Mouse (Mus musculus) spleen, adult 2 months (tissue): ENCODE data around the gene Cerkl. TPM values are rescaled to one million over a fixed set of nuclear protein-coding genes. Genes with fewer than 3 reads are reported as not detected.

Experiments used
- DNase-seq, 2 experiments: peaks; one replicate each; pipeline versions ENCODE4 v3.0.0 to v3.0.0-alpha.2; 2012 to 2021; ENCODE audit warnings: low spot score in 2 of 2, low read depth in 1 of 2
- H3K27ac ChIP-seq: fragments of 200-500 bp; 2 replicates; pipeline ENCODE4 v1.5.1; 2012; ENCODE audit warnings: low read length, inconsistent platforms; ENCODE audit not compliant: insufficient read depth
- H3K27me3 ChIP-seq: fragments of 200-500 bp; 2 replicates; pipeline ENCODE4 v1.6.1; 2012; ENCODE audit warnings: mild to moderate bottlenecking, moderate library complexity, low read length, inconsistent platforms; ENCODE audit not compliant: control insufficient read depth, insufficient read depth
- H3K36me3 ChIP-seq: fragments of 200-500 bp; 2 replicates; pipeline ENCODE4 v1.6.1; 2012; ENCODE audit warnings: mild to moderate bottlenecking, low read length, inconsistent platforms; ENCODE audit not compliant: control insufficient read depth, insufficient read depth
- H3K4me1 ChIP-seq: fragments of 200-500 bp; 2 replicates; pipeline ENCODE4 v1.6.1; 2011; ENCODE audit warnings: inconsistent platforms; ENCODE audit not compliant: control insufficient read depth, insufficient read depth, insufficient read length
- H3K4me3 ChIP-seq: fragments of 200-500 bp; 2 replicates; pipeline ENCODE4 v1.5.1; 2011; ENCODE audit warnings: mild to moderate bottlenecking, inconsistent platforms; ENCODE audit not compliant: insufficient read depth, insufficient read length; ENCODE audit errors: extremely low read depth
- CTCF ChIP-seq: fragments of 200-500 bp; IDR thresholded peaks from 2 replicates; pipeline ENCODE4 v1.5.1; 2011; ENCODE audit warnings: mild to moderate bottlenecking, inconsistent platforms; ENCODE audit not compliant: insufficient read depth, insufficient read length, insufficient replicate concordance; ENCODE audit errors: extremely low read depth
- POLR2A ChIP-seq: fragments of 200-500 bp; IDR thresholded peaks from 2 replicates; pipeline ENCODE4 v1.6.1; 2011; ENCODE audit warnings: low read depth, low read length, inconsistent platforms
- WGBS: fragments of 180-500 bp; shearing (Covaris S2); methylation state at CpG from one replicate; pipeline ENCODE4 v1.1.7; 2018; 5-methylcytosine and 5-hydroxymethylcytosine counted together
- polyA plus RNA-seq: library from polyadenylated mRNA; depleted of rRNA; stranded (reverse); fragments of >200 nt; gene quantifications from 2 replicates; pipeline ENCODE4 v1.2.3, GENCODE M21; 2012

Cerkl gene
- polyA plus RNA-seq, 1 experiment = 1.3 TPM

DNA sequence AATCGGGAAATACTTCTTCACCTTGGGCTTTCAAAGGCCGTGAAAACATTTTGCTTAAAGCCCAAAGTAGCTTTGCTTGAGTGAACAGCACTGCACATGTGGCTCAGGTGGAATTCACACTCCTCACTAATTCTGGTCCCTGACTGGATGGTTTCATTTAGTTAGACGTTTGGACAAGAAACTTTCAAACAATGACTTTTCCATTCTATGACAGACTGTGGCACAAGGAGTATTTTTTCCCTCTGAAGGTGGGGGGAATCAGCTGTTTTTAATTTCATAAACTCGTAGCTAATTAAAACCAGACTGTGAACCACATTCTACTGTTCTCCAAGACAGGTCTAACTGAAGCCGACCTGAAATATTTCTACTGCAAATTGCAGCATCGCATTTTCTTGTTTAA is 28.6 kb downstream of the Cerkl start:
- WGBS = 40% methylated on average over 6 of the region's 6 CpGs
- DNase-seq = no peak
- no peak overlapping the region for H3K4me3 ChIP-seq
- no peaks in the 10 kb centered on the region for H3K36me3 ChIP-seq
- TF ChIP-seq CTCF = no peak
- no peak for TF ChIP-seq POLR2A
- H3K27me3 ChIP-seq = peaks cover 7% of the 10 kb centered on the region
- H3K4me1 ChIP-seq = no peaks in the 10 kb centered on the region
- H3K27ac ChIP-seq = no peak overlapping the region

GRCm38 (mm10) chr2:79421696-79422095 is 34.9 kb downstream of the Cerkl start:
- TF ChIP-seq CTCF (no peak), POLR2A (no peak)

DNA sequence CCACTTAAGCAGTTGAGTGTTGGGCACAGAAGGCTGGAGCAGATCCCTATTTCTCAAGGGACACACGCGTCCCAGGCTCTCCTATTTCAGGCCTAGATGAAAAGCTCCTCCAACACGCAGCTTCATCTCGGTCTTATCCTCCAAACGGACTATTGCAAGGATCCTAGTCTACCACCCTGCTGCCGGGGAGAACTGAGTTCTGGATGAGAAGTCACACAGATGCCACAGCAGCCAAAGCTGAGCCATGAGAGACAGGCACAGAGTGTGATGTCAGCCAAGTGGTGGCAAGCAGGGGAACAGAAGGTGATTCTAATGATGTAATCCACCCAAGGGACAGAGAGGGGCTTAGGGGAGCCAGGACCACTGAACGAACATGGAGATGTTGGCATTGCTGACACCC is 42.1 kb downstream of the Cerkl start:
- Histone ChIP-seq H3K4me3 (no peak overlapping the region), H3K27me3 (no peaks in the 10 kb centered on the region), H3K4me1 (no peaks in the 10 kb centered on the region), H3K36me3 (no peaks in the 10 kb centered on the region), H3K27ac (no peak overlapping the region)
- TF ChIP-seq POLR2A (no peak), CTCF (no peak)
- DNase-seq = no peak
- 91% methylated on average over 7 of the region's 7 CpGs for WGBS

More at GRCm38 (mm10) chr2:79421696-79422095, 34.9 kb downstream of the Cerkl start:
- 76% methylated on average over 6 of the region's 6 CpGs for WGBS
- Histone ChIP-seq H3K27me3 (no peaks in the 10 kb centered on the region), H3K4me3 (no peak overlapping the region), H3K27ac (no peak overlapping the region), H3K4me1 (no peaks in the 10 kb centered on the region), H3K36me3 (no peaks in the 10 kb centered on the region)
- DNase-seq = no peak

DNA sequence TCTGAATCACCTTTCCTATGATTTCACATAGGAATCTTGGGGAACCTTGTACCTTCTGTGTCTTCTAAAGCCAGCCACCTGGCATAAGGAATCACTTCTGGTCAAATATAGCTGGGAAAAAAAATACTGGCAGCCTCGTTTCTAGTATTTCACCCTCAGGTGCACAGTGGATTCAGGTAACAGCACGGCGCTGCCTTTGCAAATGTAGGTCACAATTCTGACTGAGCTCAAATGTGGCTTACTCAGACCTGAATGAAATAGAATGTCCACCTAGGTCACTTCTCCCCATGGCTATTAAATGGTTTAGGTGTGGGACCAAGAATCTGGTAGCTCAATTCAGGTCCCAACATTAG is 45.7 kb downstream of the Cerkl start:
- WGBS = 88% methylated on average over 3 of the region's 3 CpGs
- H3K4me1 ChIP-seq = no peaks in the 10 kb centered on the region
- no peak overlapping the region for H3K4me3 ChIP-seq
- no peak for TF ChIP-seq POLR2A
- no peak for TF ChIP-seq CTCF
- DNase-seq = no peak
- no peaks in the 10 kb centered on the region for H3K27me3 ChIP-seq
- no peaks in the 10 kb centered on the region for H3K36me3 ChIP-seq
- H3K27ac ChIP-seq = no peak overlapping the region

DNA sequence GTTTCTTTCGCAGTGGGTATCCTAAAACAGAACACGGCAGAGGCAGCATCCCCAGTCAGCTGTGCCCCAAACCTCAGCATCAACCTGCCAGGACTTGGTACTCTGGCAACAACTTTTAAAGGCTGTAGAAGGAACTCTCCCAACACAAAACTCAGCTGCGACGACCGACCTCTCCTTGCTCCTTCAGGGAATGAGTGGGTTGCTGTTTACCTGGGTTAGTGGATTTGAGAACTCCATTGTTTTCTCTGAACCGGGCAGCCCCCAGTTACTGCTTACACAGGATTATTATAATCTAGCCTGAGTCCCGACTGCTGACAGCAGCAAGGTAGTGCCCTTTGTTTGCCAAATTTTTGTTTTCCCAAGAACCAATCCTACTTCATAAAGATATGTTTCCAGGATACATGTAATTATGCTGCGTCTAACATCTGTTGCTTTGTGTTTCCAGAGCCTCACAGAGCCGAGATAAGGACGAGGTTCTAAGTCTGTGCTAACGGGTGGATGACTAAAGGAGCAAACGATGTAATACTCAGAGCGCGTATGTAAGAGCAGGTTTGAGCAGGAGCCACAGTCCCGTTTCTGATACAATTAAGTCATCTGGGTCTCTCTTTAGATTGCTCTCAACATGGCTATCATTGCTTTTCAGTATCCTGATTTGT is 46.2 kb downstream of the Cerkl start:
- H3K27me3 ChIP-seq = no peaks in the 10 kb centered on the region
- H3K4me1 ChIP-seq = no peaks in the 10 kb centered on the region
- no peak for DNase-seq
- H3K36me3 ChIP-seq = no peaks in the 10 kb centered on the region
- no peak overlapping the region for H3K4me3 ChIP-seq
- TF ChIP-seq CTCF (no peak), POLR2A (no peak)
- H3K27ac ChIP-seq = no peak overlapping the region
- WGBS = 76% methylated on average over 15 of the region's 15 CpGs

DNA sequence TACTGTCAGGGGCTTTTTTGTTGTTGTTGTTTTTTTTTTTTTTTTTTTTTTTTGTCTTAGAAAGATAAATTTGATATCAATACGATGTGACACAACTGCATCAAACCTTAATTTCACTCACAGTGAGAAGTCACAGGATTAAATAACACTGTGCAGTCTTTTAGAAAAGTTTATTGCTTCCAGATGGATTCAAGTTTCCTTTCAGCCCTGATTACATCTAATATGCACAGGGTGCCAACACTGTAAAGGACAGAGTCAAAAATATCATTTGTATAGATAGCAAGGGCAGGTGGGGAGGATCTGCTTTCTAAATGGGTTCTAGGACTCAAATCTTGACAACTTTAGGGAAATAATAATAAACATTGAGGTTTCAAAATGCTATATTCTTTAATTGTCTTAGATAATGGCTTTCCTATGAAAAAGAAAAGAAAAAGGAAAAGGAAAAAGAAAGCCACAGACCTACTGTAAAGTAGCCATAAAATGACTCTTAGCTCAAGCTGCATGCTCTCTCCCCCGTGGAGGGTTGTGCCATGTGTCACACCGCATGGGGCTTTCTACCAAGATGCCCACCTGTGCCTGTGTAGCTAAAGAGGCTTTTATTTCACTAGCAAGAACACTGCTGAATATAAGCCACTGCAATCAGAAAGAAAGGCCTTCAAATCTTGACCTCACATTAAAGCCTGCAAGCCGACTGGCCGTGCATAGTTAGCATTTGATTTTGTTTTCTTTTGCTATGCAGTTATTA is 50.8 kb downstream of the Cerkl start:
- DNase-seq = no peak
- Histone ChIP-seq H3K4me3 (no peak overlapping the region), H3K27ac (no peak overlapping the region), H3K4me1 (no peaks in the 10 kb centered on the region), H3K36me3 (no peaks in the 10 kb centered on the region), H3K27me3 (peaks cover 2% of the 10 kb centered on the region; the same call in 1 of the 2 replicates)
- WGBS = 80% methylated on average over 5 of the region's 5 CpGs
- no peak for TF ChIP-seq CTCF
- TF ChIP-seq POLR2A = no peak

GRCm38 (mm10) chr2:79400045-79400444 is 56.5 kb downstream of the Cerkl start:
- Histone ChIP-seq H3K4me3 (no peak overlapping the region), H3K36me3 (no peaks in the 10 kb centered on the region), H3K4me1 (no peaks in the 10 kb centered on the region), H3K27ac (no peak overlapping the region), H3K27me3 (peaks cover 2% of the 10 kb centered on the region; the same call in 1 of the 2 replicates)
- DNase-seq = no peak
- 83% methylated on average over 4 of the region's 4 CpGs for WGBS
- no peak for TF ChIP-seq POLR2A
- no peak for TF ChIP-seq CTCF
